Mouse (Mus musculus) frontal cortex, postnatal 25 days (tissue): ENCODE data around the gene Zfp362.
A peak's percentile ranks its signal among the peaks of the same experiment; 100 is the strongest.

Source experiments
- DNase-seq, 2 experiments: peaks; one replicate each; pipeline ENCODE4 v3.0.0; 2022; ENCODE audit warnings: low spot score in 2 of 2

The Zfp362 gene

GRCm38 (mm10) chr4:128801675-128802465 is 4.0 kb downstream of the Zfp362 start:
- no peak for DNase-seq

- DNase-seq, result no peak
These were observed 9.1 kb downstream of the Zfp362 start for GRCm38 (mm10) chr4:128796788-128797187.

- DNase-seq, result no peak
These were observed 10.2 kb downstream of the Zfp362 start for GRCm38 (mm10) chr4:128795596-128795995.

- no peak for DNase-seq
These were observed 11.6 kb downstream of the Zfp362 start for GRCm38 (mm10) chr4:128794198-128794597.

- DNase-seq, result no peak
These were observed 12.1 kb downstream of the Zfp362 start for GRCm38 (mm10) chr4:128793710-128794109.

GRCm38 (mm10) chr4:128789646-128790045 is 16.2 kb downstream of the Zfp362 start:
- DNase-seq, result no peak

GRCm38 (mm10) chr4:128788108-128788507 is 17.7 kb downstream of the Zfp362 start:
- DNase-seq, result no peak

GRCm38 (mm10) chr4:128787023-128787939 is 18.6 kb downstream of the Zfp362 start:
- no peak for DNase-seq

GRCm38 (mm10) chr4:128785921-128786654 is 19.8 kb downstream of the Zfp362 start:
- DNase-seq, result no peak

- DNase-seq, result no peak
These were observed 20.8 kb downstream of the Zfp362 start for GRCm38 (mm10) chr4:128784950-128785631.

- no peak for DNase-seq
These were observed 23.2 kb downstream of the Zfp362 start for GRCm38 (mm10) chr4:128782645-128783044.

- DNase-seq, result no peak
These were observed 23.8 kb downstream of the Zfp362 start for GRCm38 (mm10) chr4:128782037-128782436.

GRCm38 (mm10) chr4:128777593-128777992 is 28.3 kb downstream of the Zfp362 start:
- DNase-seq, result no peak

GRCm38 (mm10) chr4:128776568-128777289 is 29.1 kb downstream of the Zfp362 start:
- peak; percentile 67 to 76 for DNase-seq

- DNase-seq, result no peak
These were observed 31.4 kb downstream of the Zfp362 start for GRCm38 (mm10) chr4:128774467-128774866.

- no peak for DNase-seq
These were observed 32.0 kb downstream of the Zfp362 start for GRCm38 (mm10) chr4:128773820-128774219.

GRCm38 (mm10) chr4:128770698-128771097 is 35.1 kb downstream of the Zfp362 start:
- no peak for DNase-seq

GRCm38 (mm10) chr4:128769569-128770355 is 36.1 kb downstream of the Zfp362 start:
- DNase-seq, result no peak

- DNase-seq, result no peak
These were observed 37.7 kb downstream of the Zfp362 start for GRCm38 (mm10) chr4:128768120-128768519.

GRCm38 (mm10) chr4:128766929-128767328 is 38.9 kb downstream of the Zfp362 start:
- no peak for DNase-seq
